Mouse (Mus musculus): ENCODE results near the gene Lmx1b. TPM values are rescaled to one million over a fixed set of nuclear protein-coding genes. Genes with fewer than 3 reads are reported as not detected.

Gene Lmx1b
- total RNA-seq, 2 experiments from 2014 or later = not detected

GRCm38 (mm10) chr2:33547595-33547994 lies 92.7 kb downstream of the Lmx1b start:
- ATAC-seq (replicated peaks; ENCODE audit: low FRiP score, poor library complexity, severe bottlenecking) = no peak

- ATAC-seq (replicated peaks; ENCODE audit: low FRiP score, poor library complexity, severe bottlenecking) = no peak
Observed at GRCm38 (mm10) chr2:33546879-33547278, 93.4 kb downstream of the Lmx1b start.

GRCm38 (mm10) chr2:33546051-33546450 lies 94.3 kb downstream of the Lmx1b start:
- ATAC-seq (replicated peaks; ENCODE audit: low FRiP score, poor library complexity, severe bottlenecking) = no peak

GRCm38 (mm10) chr2:33544781-33545566 lies 95.3 kb downstream of the Lmx1b start:
- no peak for ATAC-seq (replicated peaks; ENCODE audit: low FRiP score, poor library complexity, severe bottlenecking)

GRCm38 (mm10) chr2:33544203-33544762 lies 96.0 kb downstream of the Lmx1b start:
- no peak for ATAC-seq (replicated peaks; ENCODE audit: low FRiP score, poor library complexity, severe bottlenecking)

- no peak for ATAC-seq (replicated peaks; ENCODE audit: low FRiP score, poor library complexity, severe bottlenecking)
Observed at GRCm38 (mm10) chr2:33543429-33544202, 96.7 kb downstream of the Lmx1b start.

GRCm38 (mm10) chr2:33542696-33543428 lies 97.4 kb downstream of the Lmx1b start:
- no peak; the same call in 1 of the 2 replicates for ATAC-seq (replicated peaks; ENCODE audit: low FRiP score, poor library complexity, severe bottlenecking)

GRCm38 (mm10) chr2:33525274-33526055 lies 114.8 kb downstream of the Lmx1b start:
- no peak for ATAC-seq (replicated peaks; ENCODE audit: low FRiP score, poor library complexity, severe bottlenecking)

GRCm38 (mm10) chr2:33515856-33516255 lies 124.5 kb downstream of the Lmx1b start:
- no peak for ATAC-seq (replicated peaks; ENCODE audit: low FRiP score, poor library complexity, severe bottlenecking)

GRCm38 (mm10) chr2:33515431-33515830 lies 124.9 kb downstream of the Lmx1b start:
- ATAC-seq (replicated peaks; ENCODE audit: low FRiP score, poor library complexity, severe bottlenecking) = no peak

Other genes starting within 250 kb of the Lmx1b start
- gene Zbtb34, start 209.2 kb downstream of the Lmx1b start, total RNA-seq (2015; ENCODE audit: low replicate concordance) = 7.1 and 10.6 TPM in 2 replicates
- gene Zbtb34, start 209.2 kb downstream of the Lmx1b start, total RNA-seq (2017; ENCODE audit: low replicate concordance) = 2.2 and 2.6 TPM in 2 replicates
- gene Zbtb43, start 172.0 kb downstream of the Lmx1b start, total RNA-seq (2015; ENCODE audit: low replicate concordance) = 3.6 and 4.8 TPM in 2 replicates
- 7.8 and 10.2 TPM in 2 replicates for gene Zbtb43, start 172.0 kb downstream of the Lmx1b start, total RNA-seq (2017; ENCODE audit: low replicate concordance)
- 20.3 and 23.8 TPM in 2 replicates for gene Mvb12b, start 247.4 kb upstream of the Lmx1b start, total RNA-seq (2015; ENCODE audit: low replicate concordance)
- 17.1 and 17.3 TPM in 2 replicates for gene Mvb12b, start 247.4 kb upstream of the Lmx1b start, total RNA-seq (2017; ENCODE audit: low replicate concordance)